Mouse (Mus musculus) MEL (cell line): Measurements from ENCODE around the gene Ankrd28. TPM values are rescaled to one million over a fixed set of nuclear protein-coding genes. Genes with fewer than 3 reads are reported as not detected.

Experiments used
- DNase-seq: peaks from one replicate; pipeline ENCODE4 v3.0.0; 2011; ENCODE audit warnings: low read depth, low spot score
- H3K27ac ChIP-seq: 2 replicates; pipeline ENCODE4 v1.5.1; 2012; ENCODE audit warnings: low read depth, mild to moderate bottlenecking, control low read depth, low read length, moderate library complexity; ENCODE audit not compliant: control insufficient read depth
- H3K27me3 ChIP-seq, 2 experiments: fragments of 150-350 bp in 1 of 2; sonication (generic) in 1 of 2; 2 replicates each; pipeline ENCODE4 v1.6.1; 2012; ENCODE audit warnings: low read length in 2 of 2, mild to moderate bottlenecking in 2 of 2, improper control_type of control experiment in 1 of 2, moderate library complexity in 1 of 2; ENCODE audit not compliant: insufficient read depth in 2 of 2, control insufficient read depth in 1 of 2
- H3K36me3 ChIP-seq, 2 experiments: 2 replicates each; pipeline ENCODE4 v1.6.1; 2012 to 2014; ENCODE audit warnings: low read length in 2 of 2, improper control_type of control experiment in 1 of 2, inconsistent platforms in 1 of 2, mild to moderate bottlenecking in 1 of 2; ENCODE audit not compliant: insufficient read depth in 2 of 2, control insufficient read depth in 1 of 2
- H3K4me1 ChIP-seq, 2 experiments: fragments of 150-350 bp in 1 of 2; sonication (generic) in 1 of 2; 2 replicates each; pipeline ENCODE4 v1.6.1; 2012; ENCODE audit warnings: low read length in 2 of 2, improper control_type of control experiment in 1 of 2, mild to moderate bottlenecking in 1 of 2; ENCODE audit not compliant: insufficient read depth in 2 of 2, control insufficient read depth in 1 of 2
- H3K4me3 ChIP-seq, 2 experiments: fragments of 150-350 bp in 1 of 2; sonication (generic) in 1 of 2; 2 replicates each; pipeline ENCODE4 v1.5.1; 2012; ENCODE audit warnings: low read depth in 2 of 2, low read length in 2 of 2, mild to moderate bottlenecking in 2 of 2, moderate library complexity in 2 of 2, control low read depth in 1 of 2, improper control_type of control experiment in 1 of 2; ENCODE audit not compliant: control insufficient read depth in 1 of 2, insufficient read depth in 1 of 2
- H3K79me2 ChIP-seq: 2 replicates; pipeline ENCODE4 v1.6.1; 2012; ENCODE audit warnings: mild to moderate bottlenecking, low read length, moderate library complexity; ENCODE audit not compliant: control insufficient read depth, poor library complexity, insufficient read depth
- H3K9ac ChIP-seq: 2 replicates; pipeline ENCODE4 v1.6.1; 2012; ENCODE audit warnings: low read depth, mild to moderate bottlenecking, control low read depth, low read length, moderate library complexity; ENCODE audit not compliant: control insufficient read depth, poor library complexity, severe bottlenecking
- H3K9me3 ChIP-seq: fragments of 150-350 bp; sonication (generic); replicated peaks from 2 replicates; pipeline ENCODE4 v1.6.1; 2012; ENCODE audit warnings: mild to moderate bottlenecking, low read length, improper control_type of control experiment, moderate library complexity; ENCODE audit not compliant: insufficient read depth
- BHLHE40 ChIP-seq: IDR thresholded peaks from 2 replicates; pipeline ENCODE4 v1.6.1; 2012; ENCODE audit warnings: low read depth, mild to moderate bottlenecking, inconsistent platforms, low read length, improper control_type of control experiment, borderline replicate concordance
- CHD1 ChIP-seq: IDR thresholded peaks from 2 replicates; pipeline ENCODE4 v1.6.1; 2012; ENCODE audit warnings: low read depth, mild to moderate bottlenecking, inconsistent platforms, low read length, improper control_type of control experiment
- CTCF ChIP-seq, 3 experiments: IDR thresholded peaks in 2 of 3; conservative IDR thresholded peaks in 1 of 3; 2 replicates each; pipeline ENCODE4 v1.5.1; 2011 to 2012; ENCODE audit warnings: low read length in 3 of 3, low read depth in 2 of 3, mild to moderate bottlenecking in 2 of 3, improper control_type of control experiment in 1 of 3, inconsistent platforms in 1 of 3, mixed read lengths in 1 of 3, moderate library complexity in 1 of 3; ENCODE audit not compliant: control insufficient read depth in 1 of 3, insufficient read depth in 1 of 3, poor library complexity in 1 of 3, severe bottlenecking in 1 of 3
- E2F4 ChIP-seq: IDR thresholded peaks from 2 replicates; pipeline ENCODE4 v1.6.1; 2011; ENCODE audit warnings: low read depth, low read length, improper control_type of control experiment, borderline replicate concordance
- ELF1 ChIP-seq: IDR thresholded peaks from 2 replicates; pipeline ENCODE4 v1.6.1; 2014; ENCODE audit warnings: low read depth, mild to moderate bottlenecking, inconsistent platforms, low read length, improper control_type of control experiment, moderate library complexity
- EP300 ChIP-seq, 2 experiments: IDR thresholded peaks; 2 replicates each; pipeline ENCODE4 v1.6.1; 2011; ENCODE audit warnings: improper control_type of control experiment in 2 of 2, low read length in 2 of 2, low read depth in 1 of 2, mild to moderate bottlenecking in 1 of 2
- GABPA ChIP-seq: IDR thresholded peaks from 2 replicates; pipeline ENCODE4 v1.6.1; 2012; ENCODE audit warnings: low read depth, mild to moderate bottlenecking, inconsistent platforms, low read length, improper control_type of control experiment, moderate library complexity
- HCFC1 ChIP-seq: IDR thresholded peaks from 2 replicates; pipeline ENCODE4 v1.6.1; 2012; ENCODE audit warnings: low read depth, mild to moderate bottlenecking, inconsistent platforms, low read length, improper control_type of control experiment, moderate library complexity
- MAFK ChIP-seq: IDR thresholded peaks from 2 replicates; pipeline ENCODE4 v1.6.1; 2011; ENCODE audit warnings: low read depth, mild to moderate bottlenecking, low read length, improper control_type of control experiment, borderline replicate concordance
- MAX ChIP-seq: IDR thresholded peaks from 2 replicates; pipeline ENCODE4 v1.6.1; 2011; ENCODE audit warnings: low read length, improper control_type of control experiment
- MAZ ChIP-seq: IDR thresholded peaks from 2 replicates; pipeline ENCODE4 v1.6.1; 2012; ENCODE audit warnings: low read depth, mild to moderate bottlenecking, inconsistent platforms, low read length, improper control_type of control experiment
- MEF2A ChIP-seq: IDR thresholded peaks from 2 replicates; pipeline ENCODE4 v1.6.1; 2014; ENCODE audit warnings: low read depth, mild to moderate bottlenecking, inconsistent platforms, low read length, improper control_type of control experiment; ENCODE audit not compliant: poor library complexity, insufficient replicate concordance, severe bottlenecking; ENCODE audit errors: extremely low read depth
- MXI1 ChIP-seq: IDR thresholded peaks from 2 replicates; pipeline ENCODE4 v1.6.1; 2011; ENCODE audit warnings: mild to moderate bottlenecking, low read depth, low read length, improper control_type of control experiment
- NELFE ChIP-seq: IDR thresholded peaks from 2 replicates; pipeline ENCODE4 v1.6.1; 2011; ENCODE audit warnings: low read depth, low read length, improper control_type of control experiment
- NRF1 ChIP-seq: IDR thresholded peaks from 2 replicates; pipeline ENCODE4 v1.6.1; 2014; ENCODE audit warnings: low read depth, mild to moderate bottlenecking, inconsistent platforms, low read length, improper control_type of control experiment, moderate library complexity; ENCODE audit not compliant: poor library complexity, insufficient read depth, severe bottlenecking
- POLR2A ChIP-seq, 2 experiments: IDR thresholded peaks; 2 replicates each; pipeline ENCODE4 v1.6.1; 2011 to 2012; ENCODE audit warnings: low read length in 2 of 2, mild to moderate bottlenecking in 2 of 2, control low read depth in 1 of 2, improper control_type of control experiment in 1 of 2, low read depth in 1 of 2, moderate library complexity in 1 of 2; ENCODE audit not compliant: control insufficient read depth in 1 of 2, insufficient read depth in 1 of 2, poor library complexity in 1 of 2
- POLR2AphosphoS2 ChIP-seq: IDR thresholded peaks from 2 replicates; pipeline ENCODE4 v1.6.1; 2011; ENCODE audit warnings: low read length, improper control_type of control experiment
- SIN3A ChIP-seq: IDR thresholded peaks from 2 replicates; pipeline ENCODE4 v1.6.1; 2012; ENCODE audit warnings: low read length, improper control_type of control experiment, inconsistent platforms
- TCF12 ChIP-seq: IDR thresholded peaks from 2 replicates; pipeline ENCODE4 v1.6.1; 2014; ENCODE audit warnings: low read depth, mild to moderate bottlenecking, inconsistent platforms, low read length, improper control_type of control experiment, moderate library complexity
- USF2 ChIP-seq, 2 experiments: IDR thresholded peaks; 2 replicates each; pipeline ENCODE4 v1.6.1; 2011 to 2012; ENCODE audit warnings: improper control_type of control experiment in 2 of 2, low read length in 2 of 2, borderline replicate concordance in 1 of 2, inconsistent platforms in 1 of 2, low read depth in 1 of 2, mild to moderate bottlenecking in 1 of 2; ENCODE audit not compliant: insufficient read depth in 1 of 2
- ZC3H11A ChIP-seq: IDR thresholded peaks from 2 replicates; pipeline ENCODE4 v1.6.1; 2012; ENCODE audit warnings: low read depth, mild to moderate bottlenecking, inconsistent platforms, low read length, improper control_type of control experiment
- ZKSCAN1 ChIP-seq: IDR thresholded peaks from 2 replicates; pipeline ENCODE4 v1.6.1; 2012; ENCODE audit warnings: low read depth, mild to moderate bottlenecking, inconsistent platforms, low read length, improper control_type of control experiment, moderate library complexity
- ZMIZ1 ChIP-seq: IDR thresholded peaks from 2 replicates; pipeline ENCODE4 v1.6.1; 2012; ENCODE audit warnings: low read depth, mild to moderate bottlenecking, inconsistent platforms, low read length, improper control_type of control experiment, moderate library complexity
- polyA plus RNA-seq, 2 experiments: library from polyadenylated mRNA; stranded (reverse) in 1 of 2; unstranded in 1 of 2; fragments of >175 nt in 1 of 2; fragments of >200 nt in 1 of 2; gene quantifications; 2 replicates each; pipeline versions ENCODE4 v1.2.1 to v1.2.4; 2012; ENCODE audit warnings: low replicate concordance in 2 of 2, low read depth in 1 of 2; ENCODE audit not compliant: insufficient read length in 2 of 2, insufficient read depth in 1 of 2, missing spikeins in 1 of 2
- total RNA-seq: library from RNA; depleted of rRNA; stranded (reverse); fragments of 300-350 nt; gene quantifications from 2 replicates; pipeline ENCODE4 v1.2.3, GENCODE M21; 2012

Ankrd28 gene
- total and polyA plus RNA-seq, 3 experiments = 32.5 to 41.2 (median 38.8) TPM

- TF ChIP-seq USF2 (IDR thresholded peaks at IDR 0.05; ENCODE audit: borderline replicate concordance in 1 of 2, insufficient read depth in 1 of 2, low read depth in 1 of 2, low read length in 2 of 2) = no peak
- no peak for TF ChIP-seq MAZ
- no peak for TF ChIP-seq MAFK
- no peak for DNase-seq
Measured at GRCm38 (mm10) chr14:31800446-31800845, 30.0 kb downstream of the Ankrd28 start.

GRCm38 (mm10) chr14:31798937-31799336 is 31.5 kb downstream of the Ankrd28 start:
- H3K4me1 ChIP-seq = peaks cover 0 to 15% of the 10 kb centered on the region in 2 experiments; a peak in 3 of 4 replicates
- no peak for TF ChIP-seq POLR2AphosphoS2
- TF ChIP-seq E2F4 = no peak
- H3K36me3 ChIP-seq = peaks cover 0 to 13% of the 10 kb centered on the region in 2 experiments; a peak in 2 of 4 replicates
- H3K27me3 ChIP-seq = no peaks in the 10 kb centered on the region
- no peak overlapping the region for H3K9ac ChIP-seq
- H3K9me3 ChIP-seq = no peaks in the 10 kb centered on the region
- no peak overlapping the region for H3K27ac ChIP-seq
- peaks cover 15% of the 10 kb centered on the region for H3K79me2 ChIP-seq
- no peak overlapping the region for H3K4me3 ChIP-seq
- no peak for DNase-seq

More at GRCm38 (mm10) chr14:31800446-31800845, 30.0 kb downstream of the Ankrd28 start:
- no peak overlapping the region for H3K9ac ChIP-seq
- H3K27ac ChIP-seq = no peak overlapping the region
- peaks cover 0 to 9% of the 10 kb centered on the region in 2 experiments; a peak in 3 of 4 replicates for H3K4me1 ChIP-seq
- peaks cover 0 to 13% of the 10 kb centered on the region in 2 experiments; a peak in 2 of 4 replicates for H3K36me3 ChIP-seq
- H3K4me3 ChIP-seq = no peak overlapping the region
- H3K79me2 ChIP-seq = peaks cover 11% of the 10 kb centered on the region
- H3K27me3 ChIP-seq = no peaks in the 10 kb centered on the region
- H3K9me3 ChIP-seq = no peaks in the 10 kb centered on the region

- DNase-seq = no peak
- no peaks in the 10 kb centered on the region for H3K27me3 ChIP-seq
- peak overlapping the region; percentile 38; the same call in 1 of the 2 replicates for H3K9ac ChIP-seq
- no peak overlapping the region; the same call in 1 of the 2 replicates for H3K27ac ChIP-seq
- peaks cover 16% of the 10 kb centered on the region for H3K79me2 ChIP-seq
- peaks cover 0 to 21% of the 10 kb centered on the region in 2 experiments; a peak in 2 of 4 replicates for H3K36me3 ChIP-seq
- H3K4me1 ChIP-seq = peaks cover 0 to 25% of the 10 kb centered on the region in 2 experiments
- no peaks in the 10 kb centered on the region for H3K9me3 ChIP-seq
- TF ChIP-seq MAX (no peak), CHD1 (0 out of 2 replicates have a peak, but pooled peaks have one; percentile 51), ELF1 (no peak), HCFC1 (no peak), ZC3H11A (no peak), SIN3A (0 out of 2 replicates have a peak, but pooled peaks have one; percentile 31), ZKSCAN1 (no peak), EP300 (IDR thresholded peaks at IDR 0.05; ENCODE audit: low read depth in 1 of 2, low read length in 2 of 2) (no peak), GABPA (0 out of 2 replicates have a peak, but pooled peaks have one; percentile 50), ZMIZ1 (no peak), MXI1 (no peak), NELFE (no peak), MAFK (peak; percentile 62; the same call in 1 of the 2 replicates), USF2 (IDR thresholded peaks at IDR 0.05; ENCODE audit: borderline replicate concordance in 1 of 2, insufficient read depth in 1 of 2, low read depth in 1 of 2, low read length in 2 of 2) (no peak), BHLHE40 (no peak), NRF1 (no peak), TCF12 (no peak), CTCF (IDR thresholded peaks at IDR 0.05 in 2 of 3, conservative IDR thresholded peaks at IDR 0.05 in 1 of 3; ENCODE audit: control insufficient read depth in 1 of 3, insufficient read depth in 1 of 3, low read depth in 2 of 3, low read length in 3 of 3, poor library complexity in 1 of 3, severe bottlenecking in 1 of 3) (no peak), POLR2AphosphoS2 (no peak), MAZ (no peak), POLR2A (IDR thresholded peaks at IDR 0.05; ENCODE audit: control insufficient read depth in 1 of 2, insufficient read depth in 1 of 2, low read depth in 1 of 2, low read length in 2 of 2, poor library complexity in 1 of 2) (no peak), MEF2A (no peak)
- TF ChIP-seq, all 39 proteins: peak for 4
- H3K4me3 ChIP-seq = no peak overlapping the region
Measured at GRCm38 (mm10) chr14:31795535-31795934, 34.9 kb downstream of the Ankrd28 start.
